Mouse (Mus musculus): ENCODE data around the gene Eif2b5. TPM values are rescaled to one million over a fixed set of nuclear protein-coding genes. Genes with fewer than 3 reads are reported as not detected.

Gene Eif2b5
- 11.9 TPM for polyA plus RNA-seq (2014; fragmentation: Illumina TruSeq; extraction: RNeasy Lipid Tissue Mini Kit (QIAGEN cat#74804); ENCODE audit: low read depth, low replicate concordance)

GRCm38 (mm10) chr16:20498677-20499475, at the start of gene Eif2b5:
TSS of gene Eif2b5 (plus strand) at chr16:20498817.

GRCm38 (mm10) chr16:20516726-20517201, 18.1 kb downstream of the Eif2b5 start, which contains the start of gene Dvl3:
TSS of gene Dvl3 (plus strand) at chr16:20516982.

GRCm38 (mm10) chr16:20535296-20536080, 36.9 kb downstream of the Eif2b5 start, which contains the start of gene Ap2m1:
TSS of gene Ap2m1 (plus strand) at chr16:20535478.

GRCm38 (mm10) chr16:20548096-20548948, 49.7 kb downstream of the Eif2b5 start, which contains the start of gene Abcf3:
TSS of gene Abcf3 (plus strand) at chr16:20548577.

Other genes starting within 250 kb of the Eif2b5 start
- gene Parl, start 196.4 kb upstream of the Eif2b5 start, polyA plus RNA-seq (2014; fragmentation: Illumina TruSeq; extraction: RNeasy Lipid Tissue Mini Kit (QIAGEN cat#74804); ENCODE audit: low read depth, low replicate concordance): 59.5 TPM
- gene Cyp2ab1, start 173.4 kb upstream of the Eif2b5 start, polyA plus RNA-seq (2014; fragmentation: Illumina TruSeq; extraction: RNeasy Lipid Tissue Mini Kit (QIAGEN cat#74804); ENCODE audit: low read depth, low replicate concordance): not detected
- gene Abcc5, start 72.4 kb upstream of the Eif2b5 start, polyA plus RNA-seq (2014; fragmentation: Illumina TruSeq; extraction: RNeasy Lipid Tissue Mini Kit (QIAGEN cat#74804); ENCODE audit: low read depth, low replicate concordance): 30.8 TPM
- gene Dvl3, start 18.2 kb downstream of the Eif2b5 start, polyA plus RNA-seq (2014; fragmentation: Illumina TruSeq; extraction: RNeasy Lipid Tissue Mini Kit (QIAGEN cat#74804); ENCODE audit: low read depth, low replicate concordance): 18.8 TPM
- gene Ap2m1, start 36.7 kb downstream of the Eif2b5 start, polyA plus RNA-seq (2014; fragmentation: Illumina TruSeq; extraction: RNeasy Lipid Tissue Mini Kit (QIAGEN cat#74804); ENCODE audit: low read depth, low replicate concordance): 132 TPM
- gene Abcf3, start 49.8 kb downstream of the Eif2b5 start, polyA plus RNA-seq (2014; fragmentation: Illumina TruSeq; extraction: RNeasy Lipid Tissue Mini Kit (QIAGEN cat#74804); ENCODE audit: low read depth, low replicate concordance): 19.3 TPM
- not detected for gene Vwa5b2, start 90.7 kb downstream of the Eif2b5 start, polyA plus RNA-seq (2014; fragmentation: Illumina TruSeq; extraction: RNeasy Lipid Tissue Mini Kit (QIAGEN cat#74804); ENCODE audit: low read depth, low replicate concordance)
- gene Eef1akmt4, start 112.8 kb downstream of the Eif2b5 start, polyA plus RNA-seq (2014; fragmentation: Illumina TruSeq; extraction: RNeasy Lipid Tissue Mini Kit (QIAGEN cat#74804); ENCODE audit: low read depth, low replicate concordance): 0.57 TPM
- gene Gm49333, start 112.8 kb downstream of the Eif2b5 start, polyA plus RNA-seq (2014; fragmentation: Illumina TruSeq; extraction: RNeasy Lipid Tissue Mini Kit (QIAGEN cat#74804); ENCODE audit: low read depth, low replicate concordance): not detected
- 4.7 TPM for gene Alg3, start 112.9 kb downstream of the Eif2b5 start, polyA plus RNA-seq (2014; fragmentation: Illumina TruSeq; extraction: RNeasy Lipid Tissue Mini Kit (QIAGEN cat#74804); ENCODE audit: low read depth, low replicate concordance)
- 0.49 TPM for gene Camk2n2, start 122.5 kb downstream of the Eif2b5 start, polyA plus RNA-seq (2014; fragmentation: Illumina TruSeq; extraction: RNeasy Lipid Tissue Mini Kit (QIAGEN cat#74804); ENCODE audit: low read depth, low replicate concordance)
- gene Ece2, start 131.0 kb downstream of the Eif2b5 start, polyA plus RNA-seq (2014; fragmentation: Illumina TruSeq; extraction: RNeasy Lipid Tissue Mini Kit (QIAGEN cat#74804); ENCODE audit: low read depth, low replicate concordance): not detected
- gene Psmd2, start 152.8 kb downstream of the Eif2b5 start, polyA plus RNA-seq (2014; fragmentation: Illumina TruSeq; extraction: RNeasy Lipid Tissue Mini Kit (QIAGEN cat#74804); ENCODE audit: low read depth, low replicate concordance): 67.2 TPM
- gene Eif4g1, start 169.5 kb downstream of the Eif2b5 start, polyA plus RNA-seq (2014; fragmentation: Illumina TruSeq; extraction: RNeasy Lipid Tissue Mini Kit (QIAGEN cat#74804); ENCODE audit: low read depth, low replicate concordance): 88.1 TPM
- gene Fam131a, start 194.4 kb downstream of the Eif2b5 start, polyA plus RNA-seq (2014; fragmentation: Illumina TruSeq; extraction: RNeasy Lipid Tissue Mini Kit (QIAGEN cat#74804); ENCODE audit: low read depth, low replicate concordance): not detected
- gene Polr2h, start 218.8 kb downstream of the Eif2b5 start, polyA plus RNA-seq (2014; fragmentation: Illumina TruSeq; extraction: RNeasy Lipid Tissue Mini Kit (QIAGEN cat#74804); ENCODE audit: low read depth, low replicate concordance): 16.5 TPM
- not detected for gene Clcn2, start 218.9 kb downstream of the Eif2b5 start, polyA plus RNA-seq (2014; fragmentation: Illumina TruSeq; extraction: RNeasy Lipid Tissue Mini Kit (QIAGEN cat#74804); ENCODE audit: low read depth, low replicate concordance)
- 0.24 TPM for gene Chrd, start 234.3 kb downstream of the Eif2b5 start, polyA plus RNA-seq (2014; fragmentation: Illumina TruSeq; extraction: RNeasy Lipid Tissue Mini Kit (QIAGEN cat#74804); ENCODE audit: low read depth, low replicate concordance)
- gene Thpo, start 235.7 kb downstream of the Eif2b5 start, polyA plus RNA-seq (2014; fragmentation: Illumina TruSeq; extraction: RNeasy Lipid Tissue Mini Kit (QIAGEN cat#74804); ENCODE audit: low read depth, low replicate concordance): 0.36 TPM

Data from kidney, adult 10 weeks (tissue).